Mouse (Mus musculus) neutrophil, adult 5-6 weeks (primary cell): Measurements from ENCODE around the gene Rab11fip5. TPM values are rescaled to one million over a fixed set of nuclear protein-coding genes. Genes with fewer than 3 reads are reported as not detected.
A peak's percentile ranks its signal among the peaks of the same experiment; 100 is the strongest.

Experiments used
- ATAC-seq: fragments of 151-379, 151-347 bp; 2 replicates; pipeline ENCODE4 v1.8.0; 2017; ENCODE audit warnings: mild to moderate bottlenecking, moderate TSS enrichment; ENCODE audit not compliant: insufficient number of reproducible peaks, poor library complexity, low FRiP score, severe bottlenecking; ENCODE audit errors: extremely low read depth
- total RNA-seq: library from RNA; stranded (forward); fragments of 200-1000 nt; gene quantifications from 2 replicates; pipeline ENCODE4 v1.2.3, GENCODE M21; 2017

Rab11fip5 gene
- total RNA-seq, 1 experiment from 2014 or later, result 10.8 TPM

GRCm38 (mm10) chr6:85377066-85377734, 2.8 kb upstream of the Rab11fip5 start:
- no peak for ATAC-seq

DNA sequence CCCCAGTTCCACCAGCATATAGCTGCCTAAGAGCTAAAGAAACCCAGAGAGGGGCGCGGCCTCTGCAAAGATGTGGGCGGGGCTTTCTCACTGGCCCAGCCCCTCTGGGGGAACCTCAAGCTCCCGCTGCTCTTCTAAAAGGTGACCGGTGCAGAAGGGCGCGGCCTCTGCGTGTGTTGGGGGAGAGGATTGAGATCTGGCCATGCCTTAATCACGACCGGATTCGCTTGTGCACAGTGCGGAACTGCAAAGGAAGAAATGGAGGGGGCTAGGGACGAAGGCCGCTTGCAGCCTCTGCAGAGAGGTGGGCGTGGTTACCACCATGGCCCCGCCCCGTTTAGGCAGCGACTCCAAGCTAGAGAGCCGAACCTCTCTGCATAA, 290 bp upstream of the Rab11fip5 start:
- peak; percentile 94 for ATAC-seq

GRCm38 (mm10) chr6:85373066-85373860, 1.2 kb downstream of the Rab11fip5 start:
- ATAC-seq, result no peak

DNA sequence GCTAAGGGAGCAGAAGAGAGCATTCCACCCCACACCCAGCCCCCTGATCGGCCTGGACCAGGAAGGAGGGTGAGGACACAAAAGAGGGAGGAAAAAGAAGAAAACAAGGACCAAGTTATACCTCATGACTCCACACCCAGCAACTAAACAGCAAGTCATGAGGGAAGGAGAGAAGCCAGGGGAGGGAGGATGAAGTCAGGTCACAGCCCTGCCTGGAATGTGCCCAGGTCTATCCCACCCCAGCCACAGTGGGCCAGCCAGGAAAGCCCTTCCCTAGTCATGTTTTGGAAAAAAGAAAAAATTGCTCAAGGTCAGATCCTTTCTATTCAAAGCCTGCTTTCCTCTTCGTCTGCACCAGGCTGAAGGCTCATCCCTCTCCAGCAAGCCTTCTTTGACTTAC, 1.9 kb downstream of the Rab11fip5 start:
- no peak for ATAC-seq

GRCm38 (mm10) chr6:85371859-85372405, 2.5 kb downstream of the Rab11fip5 start:
- ATAC-seq, result no peak

GRCm38 (mm10) chr6:85370666-85371430, 3.6 kb downstream of the Rab11fip5 start:
- ATAC-seq, result no peak

DNA sequence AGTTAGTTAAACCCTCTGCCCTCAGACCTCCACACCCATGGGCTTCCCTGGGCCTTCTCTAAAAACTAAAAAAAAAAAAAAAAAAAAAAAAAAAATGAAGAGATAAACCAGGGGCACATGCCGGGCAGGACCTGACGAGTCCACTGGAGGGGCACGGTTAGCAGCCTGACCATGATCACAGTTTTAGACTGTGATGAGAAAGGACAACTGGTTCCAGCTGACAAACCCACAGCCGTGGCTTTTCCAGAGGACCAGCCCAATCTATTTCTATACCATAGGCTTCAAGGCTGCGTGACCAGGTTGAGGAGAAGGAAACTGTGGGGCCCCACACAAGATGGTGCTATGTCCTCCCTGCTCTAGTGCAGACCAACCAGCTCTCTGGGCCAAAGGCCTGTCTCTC, 4.4 kb downstream of the Rab11fip5 start:
- no peak for ATAC-seq

DNA sequence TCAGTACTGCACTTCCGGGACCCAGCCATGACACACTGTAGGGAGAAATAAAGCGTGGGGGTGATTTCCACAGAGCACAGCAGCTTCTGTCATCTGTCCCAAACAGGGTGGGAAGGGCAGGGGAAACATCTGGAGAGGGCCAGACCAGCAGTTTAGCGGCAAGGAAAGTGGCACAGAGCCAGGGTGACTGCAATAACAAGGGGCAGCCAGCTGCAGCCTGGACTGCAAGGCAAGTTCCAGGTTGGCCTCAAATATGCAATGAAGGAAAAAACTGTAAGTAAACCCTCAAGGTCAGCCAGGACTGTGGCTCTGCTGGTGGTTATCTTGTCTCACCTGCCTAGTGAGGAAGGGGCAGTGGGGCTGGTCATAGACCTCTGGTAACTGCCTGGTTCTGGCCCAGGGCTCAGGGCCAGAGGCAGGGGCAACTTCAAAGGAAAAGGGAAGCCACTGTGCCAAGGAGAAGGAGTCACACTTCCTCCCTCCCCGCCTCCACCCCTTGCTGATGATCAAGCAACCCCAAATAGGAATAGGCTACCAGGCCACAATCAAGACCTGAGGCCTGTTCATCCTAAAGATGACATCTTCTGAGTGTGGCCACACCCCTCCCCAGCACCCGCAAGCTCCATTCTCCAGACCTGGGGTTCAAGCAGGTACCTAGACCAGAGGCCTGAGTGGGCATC, 5.1 kb downstream of the Rab11fip5 start:
- ATAC-seq, result peak; percentile 22; the same call in 1 of the 2 replicates

GRCm38 (mm10) chr6:85368722-85369121, 5.7 kb downstream of the Rab11fip5 start:
- no peak for ATAC-seq

- ATAC-seq, result no peak
Measured at GRCm38 (mm10) chr6:85368166-85368565, 6.3 kb downstream of the Rab11fip5 start.

DNA sequence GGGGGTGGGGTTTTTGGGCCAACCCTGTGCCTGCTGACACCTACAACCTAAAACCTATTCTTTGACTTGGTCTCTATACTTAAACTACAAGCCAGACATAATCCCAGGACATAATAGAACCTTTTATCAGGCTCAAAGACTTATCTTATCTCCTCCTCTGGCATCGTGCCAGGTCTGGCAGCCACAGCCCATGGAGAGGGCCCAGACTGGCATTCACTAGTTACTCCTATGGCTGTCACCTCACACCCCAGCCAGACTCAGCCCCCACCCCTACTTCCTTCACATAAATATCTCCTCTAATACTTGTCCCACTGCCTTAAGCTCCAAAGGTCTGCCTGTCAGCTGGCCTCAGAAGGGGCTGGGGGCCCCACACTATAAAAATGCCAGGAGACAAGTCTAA, 8.0 kb downstream of the Rab11fip5 start:
- no peak for ATAC-seq

DNA sequence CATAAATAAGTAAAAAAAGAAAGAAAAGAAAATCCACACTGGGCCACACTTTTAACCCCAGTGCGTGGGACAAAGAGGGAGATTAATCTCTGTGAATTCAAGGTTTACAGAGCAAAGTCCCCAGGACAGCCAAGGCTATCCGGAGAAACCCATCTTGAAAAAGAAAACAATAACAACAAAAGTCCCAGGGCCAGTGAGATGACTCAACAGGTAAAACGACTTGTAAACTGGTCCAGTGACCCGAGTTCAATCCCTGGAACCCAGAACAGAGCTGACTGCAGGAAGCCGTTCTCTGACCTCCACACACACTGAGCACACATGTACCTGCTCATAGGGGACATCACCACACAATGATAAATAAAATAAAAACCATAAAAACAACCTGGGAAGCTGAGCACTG, 10.0 kb downstream of the Rab11fip5 start:
- no peak for ATAC-seq

GRCm38 (mm10) chr6:85363906-85364260, 10.6 kb downstream of the Rab11fip5 start:
- no peak for ATAC-seq

- ATAC-seq, result no peak
Measured at GRCm38 (mm10) chr6:85363231-85363905, 11.1 kb downstream of the Rab11fip5 start.

GRCm38 (mm10) chr6:85362610-85363009, 11.8 kb downstream of the Rab11fip5 start:
- no peak for ATAC-seq

GRCm38 (mm10) chr6:85360311-85360710, 14.1 kb downstream of the Rab11fip5 start:
- ATAC-seq, result no peak

DNA sequence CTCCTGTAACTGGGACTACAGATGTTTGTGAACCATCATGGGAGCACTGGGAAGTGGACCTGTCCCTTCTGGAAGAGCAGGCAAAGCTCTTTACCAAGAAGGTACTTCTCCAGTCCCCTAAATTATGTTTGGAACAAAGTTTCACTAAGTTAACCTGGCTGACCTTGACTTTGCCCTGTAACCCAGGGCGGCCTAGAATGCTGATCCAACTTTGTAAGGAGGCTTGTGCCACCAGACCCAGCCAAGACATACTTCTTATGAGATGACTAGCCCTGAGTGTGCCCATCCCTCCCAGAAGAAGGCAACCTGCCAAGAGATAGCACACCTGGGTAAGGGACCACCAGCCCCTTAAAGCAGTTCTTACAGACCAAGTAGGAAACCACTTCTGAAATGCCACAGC, 15.6 kb downstream of the Rab11fip5 start:
- no peak for ATAC-seq

DNA sequence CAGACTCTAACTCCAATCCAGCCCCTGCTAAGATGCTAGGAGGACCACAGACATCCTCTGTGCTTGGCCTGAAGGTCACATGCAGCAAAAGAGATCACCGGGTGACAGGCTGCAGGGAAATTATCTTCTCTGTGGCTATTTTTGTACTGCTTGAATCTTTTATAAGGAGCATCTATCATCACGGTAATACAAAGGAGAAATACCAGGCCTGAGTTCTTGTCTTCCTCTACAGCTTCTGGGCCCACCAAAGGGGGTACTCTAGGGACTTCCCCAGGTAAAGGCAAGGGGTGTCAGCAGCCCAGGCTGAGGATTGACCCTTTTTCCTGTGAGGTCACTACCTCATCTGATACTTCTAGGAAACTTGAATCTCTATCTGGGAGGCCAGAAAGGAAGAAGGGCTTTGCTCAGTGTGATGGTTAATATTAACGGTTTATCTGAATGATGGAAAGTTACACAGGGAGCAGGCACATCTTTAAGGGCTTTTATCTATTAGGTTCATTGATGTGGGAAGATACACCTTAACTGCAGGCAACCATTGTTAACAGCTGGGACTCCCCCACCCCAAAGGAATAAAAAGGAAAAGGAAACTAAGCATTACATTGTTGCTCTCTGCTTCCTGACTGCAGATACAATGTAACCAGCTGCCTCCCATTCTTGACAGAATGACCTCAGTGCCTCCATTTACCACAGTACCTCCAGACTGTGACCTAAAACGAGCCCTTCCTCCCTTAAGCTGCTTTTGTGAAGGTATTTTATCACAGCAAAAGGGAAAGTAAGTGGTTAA, 17.6 kb downstream of the Rab11fip5 start:
- ATAC-seq, result no peak
